Mouse (Mus musculus): ENCODE results near the gene Dynlt1b.
"Not testable (repeated sequence)": the region's sequence is repeated elsewhere in the genome, so short reads cannot be mapped to it uniquely, and the experiment has no call there.

DNA sequence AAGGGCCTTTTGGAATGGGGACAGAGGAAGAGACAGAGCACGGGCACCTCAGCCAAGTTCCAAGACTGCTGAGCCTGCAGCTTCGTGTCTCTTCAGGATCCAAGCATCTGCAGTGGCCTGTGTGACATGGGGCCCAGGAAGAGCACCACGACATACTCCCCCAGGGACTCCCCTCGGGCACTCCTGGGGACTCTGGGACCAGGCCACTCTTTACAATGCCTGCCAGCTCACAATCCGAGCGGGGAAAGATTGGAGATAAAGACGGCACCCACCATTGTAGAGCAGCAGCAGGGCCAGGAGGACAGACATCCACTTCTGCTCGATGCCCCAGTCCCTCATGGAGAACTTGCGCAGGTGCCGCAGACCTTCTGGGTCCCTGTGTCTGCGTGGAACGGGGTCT is 19.3 kb downstream of the Dynlt1b start:
- TF ChIP-seq CTCF (IDR thresholded peaks at IDR 0.05; ENCODE audit: low read depth); EP300 (optimal IDR thresholded peaks at IDR 0.05): not testable (repeated sequence)
